Mouse (Mus musculus) lung, postnatal 36 days (tissue): Measurements from ENCODE around the gene Tekt1.
A peak's percentile ranks its signal among the peaks of the same experiment; 100 is the strongest.

Experiments used
- DNase-seq: peaks from one replicate; pipeline ENCODE4 v3.0.0; 2022; ENCODE audit warnings: mixed read lengths

The Tekt1 gene

GRCm38 (mm10) chr11:72362347-72362741 is at the start of gene Tekt1:
Gene Tekt1 (minus strand): TSS chr11:72362442.
- no peak for DNase-seq

DNA sequence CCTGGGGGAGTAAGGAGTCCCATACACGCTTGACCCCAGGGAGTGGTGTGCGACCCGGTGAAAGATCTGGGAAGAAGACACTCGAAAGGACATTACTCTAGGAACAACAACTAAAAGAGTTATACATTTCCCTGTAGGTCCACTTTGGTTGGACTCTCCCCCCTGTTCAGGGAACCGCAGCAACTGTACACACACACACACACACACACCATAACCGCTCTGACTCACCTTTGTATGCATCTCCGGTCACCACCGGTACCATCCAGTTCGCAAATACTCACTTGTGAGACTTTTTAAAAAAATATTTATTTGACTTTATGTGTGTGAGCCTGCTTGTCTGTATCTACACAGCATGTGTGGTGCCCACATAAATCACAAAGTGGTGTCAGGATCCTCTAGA is 49.7 kb upstream of the Tekt1 start:
- DNase-seq: no peak

GRCm38 (mm10) chr11:72411093-72411921 is 49.1 kb upstream of the Tekt1 start, which contains the start of gene Smtnl2:
Gene Smtnl2 (minus strand): TSS chr11:72411713.
- DNase-seq: peak; percentile 94

DNA sequence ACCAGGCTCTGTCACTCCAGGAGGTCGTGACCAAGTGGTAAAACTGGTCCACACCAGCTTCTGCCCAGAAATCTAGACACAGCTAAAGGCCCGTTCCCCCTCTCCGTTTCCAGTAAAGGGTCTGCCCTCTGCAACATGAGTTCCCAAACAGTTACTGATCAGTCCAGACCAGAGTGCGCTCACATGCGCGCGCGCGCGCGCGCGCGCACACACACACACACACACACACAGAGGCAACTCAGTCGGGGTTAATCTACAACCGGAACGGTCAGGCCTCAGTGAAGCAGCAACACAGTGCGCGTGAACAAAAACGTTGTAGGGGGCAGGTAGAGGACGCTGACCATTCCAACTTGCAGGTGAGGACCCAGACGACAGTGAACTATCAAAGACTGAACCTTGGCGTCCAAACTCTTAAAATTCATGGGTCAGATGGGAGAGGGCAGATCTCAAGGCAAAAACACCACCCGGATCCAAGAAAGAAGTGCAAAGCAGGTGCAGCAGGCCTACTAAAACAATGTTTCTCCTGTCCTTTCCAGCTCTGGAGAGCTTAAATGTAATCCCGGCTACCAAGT is 48.4 kb upstream of the Tekt1 start:
- DNase-seq: no peak

DNA sequence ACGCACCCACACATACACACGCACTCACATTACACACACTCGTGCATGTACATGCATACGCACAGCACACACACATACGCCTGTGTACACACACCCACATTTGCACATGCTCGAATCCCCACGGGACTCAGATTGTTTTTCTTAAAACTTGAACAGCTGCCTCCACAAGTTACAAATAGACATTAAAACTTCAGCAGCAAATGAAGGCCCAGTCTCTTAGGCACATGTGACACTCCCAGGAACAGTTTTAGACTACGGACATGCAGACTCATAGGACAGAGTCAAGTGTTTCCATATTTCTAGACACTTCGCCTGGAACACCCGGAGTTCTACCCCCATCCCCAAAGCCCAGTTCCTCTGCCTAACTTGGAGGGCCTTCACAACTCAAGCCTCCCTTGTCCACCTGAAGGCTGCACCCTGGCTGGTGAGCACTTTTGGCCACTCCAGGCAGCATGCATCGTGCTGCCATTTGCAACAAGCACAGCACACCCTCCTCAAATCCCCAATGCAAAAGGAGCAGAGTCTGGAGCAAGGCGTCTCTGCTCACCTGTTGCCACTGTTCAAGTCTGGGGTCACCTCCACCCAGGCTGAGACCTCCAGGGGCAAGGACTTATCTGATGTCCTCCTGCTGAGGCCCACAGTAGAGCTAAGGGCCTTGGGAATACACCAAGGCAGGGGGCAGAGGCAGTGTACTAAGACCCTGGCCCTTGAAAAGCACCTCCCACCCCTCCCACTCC is 47.6 kb upstream of the Tekt1 start:
- no peak for DNase-seq

DNA sequence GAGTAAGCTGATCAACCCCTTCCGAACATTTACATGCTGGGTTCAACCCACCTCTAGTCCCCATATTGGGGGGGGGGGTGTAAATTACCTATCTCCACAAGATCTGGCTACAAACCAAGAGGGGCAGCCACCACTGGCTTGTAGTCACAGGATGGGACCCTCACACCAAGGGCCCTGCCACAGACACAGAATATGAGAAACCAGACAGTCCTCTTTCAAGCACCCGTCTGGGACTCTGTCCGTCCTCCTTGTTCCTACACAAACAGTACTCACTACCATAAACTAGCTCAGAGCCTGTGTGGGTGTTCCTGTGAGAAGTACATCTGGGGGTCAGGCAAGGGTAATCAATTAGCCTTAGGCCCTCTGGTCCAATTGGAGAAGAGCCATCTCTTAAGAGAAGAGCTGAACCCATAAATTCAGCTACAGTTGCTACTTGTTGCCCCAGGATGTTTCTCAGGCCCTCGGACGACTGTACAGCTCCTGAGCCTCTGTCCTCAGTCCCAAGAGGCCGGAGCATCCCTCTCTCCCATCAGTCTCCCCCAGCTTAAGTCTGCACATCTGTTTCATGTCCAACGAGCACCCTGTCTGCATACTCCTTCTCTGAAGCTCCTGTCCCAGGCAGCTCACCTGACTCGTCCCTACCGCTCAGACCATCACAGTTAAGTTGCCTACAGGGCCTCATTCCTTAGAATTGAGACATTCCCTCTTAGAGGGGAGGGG is 46.4 kb upstream of the Tekt1 start:
- no peak for DNase-seq

- DNase-seq: no peak
These were observed 45.3 kb upstream of the Tekt1 start for GRCm38 (mm10) chr11:72407574-72407973.

DNA sequence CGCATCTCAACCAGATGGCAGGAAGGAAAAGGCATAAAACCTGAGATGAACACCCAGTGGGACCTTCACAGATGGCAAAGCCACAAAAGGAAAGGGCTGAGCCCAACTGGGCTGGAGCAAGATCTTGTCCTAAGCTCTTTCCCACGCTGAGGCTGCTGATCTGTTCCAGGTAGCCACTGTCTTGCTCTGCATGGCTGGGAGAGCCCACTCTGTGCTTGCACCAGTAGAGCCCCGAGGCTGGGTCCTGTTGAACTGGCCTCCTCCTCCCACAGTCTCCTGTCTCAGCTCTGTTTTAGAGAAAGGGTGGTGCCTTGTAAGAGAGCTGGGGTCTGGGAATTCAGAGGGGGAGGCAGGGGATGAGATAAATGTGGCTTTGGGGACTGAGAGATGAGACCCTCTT is 44.8 kb upstream of the Tekt1 start:
- no peak for DNase-seq

DNA sequence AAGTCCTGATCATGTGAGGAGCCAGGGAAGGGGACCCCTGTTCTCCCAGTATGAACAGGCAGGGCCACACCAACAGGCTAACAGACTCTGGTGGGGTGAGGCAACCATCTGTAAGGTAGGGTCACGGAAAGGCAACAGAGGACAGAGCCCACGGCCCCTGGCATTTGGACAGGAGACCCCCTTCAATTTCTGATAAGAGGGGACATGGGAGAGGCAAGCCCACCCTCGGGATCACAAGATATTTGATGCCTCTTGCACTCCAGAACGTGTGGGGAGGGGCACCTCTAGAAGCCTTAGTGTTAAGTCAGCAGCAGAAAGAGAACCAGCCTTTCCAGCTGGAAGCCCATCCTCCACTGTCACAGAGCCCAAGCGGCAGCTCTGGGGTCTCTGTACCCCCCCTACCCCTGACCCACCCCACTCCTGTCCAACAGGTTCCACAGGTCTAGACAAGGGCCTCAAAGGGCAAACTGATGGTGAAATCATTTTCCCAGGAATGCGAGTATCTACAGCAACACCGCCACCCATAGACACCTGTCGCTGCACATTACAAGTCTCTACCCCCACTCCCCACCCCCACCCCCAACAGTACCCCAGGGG is 43.9 kb upstream of the Tekt1 start:
- peak; percentile 34 for DNase-seq

DNA sequence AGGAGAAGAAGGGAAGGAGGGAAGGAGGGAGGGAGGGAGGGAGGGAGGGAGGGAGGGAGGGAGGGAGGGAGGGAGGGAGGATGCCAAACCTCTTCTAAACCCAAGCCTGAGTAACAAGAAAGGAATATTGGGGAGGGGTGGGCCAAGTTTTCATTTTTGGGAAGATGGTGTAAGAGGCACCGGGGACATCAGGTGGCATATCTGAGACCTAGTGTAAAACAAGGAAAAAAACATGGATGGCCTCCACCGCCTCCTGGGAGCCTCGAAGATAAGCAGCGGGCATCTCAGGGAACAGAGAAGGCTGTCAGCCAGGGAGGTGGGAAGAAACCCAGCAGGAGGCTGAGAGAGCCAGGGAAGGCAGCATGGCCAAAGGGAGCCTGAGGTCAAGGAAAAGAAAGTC is 43.3 kb upstream of the Tekt1 start:
- no peak for DNase-seq

DNA sequence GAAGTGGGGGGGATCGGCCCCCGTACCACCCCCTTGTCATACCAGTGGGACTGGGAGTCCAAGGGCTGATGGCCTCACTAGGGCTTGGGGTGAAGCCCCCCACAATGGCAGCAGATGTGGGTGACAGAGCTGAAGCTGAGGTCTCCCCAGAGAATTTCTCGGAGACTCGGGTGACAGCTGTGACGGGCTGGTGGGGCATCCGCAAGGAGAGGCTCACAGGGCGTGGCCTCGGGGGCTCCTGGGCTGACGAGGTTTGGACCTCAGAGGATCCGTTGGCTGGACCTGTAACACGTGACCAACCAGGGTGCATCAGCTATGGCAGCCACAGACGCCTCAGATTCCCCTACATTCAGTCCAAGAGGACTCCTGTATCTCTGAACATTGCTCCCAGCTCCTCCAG is 40.7 kb upstream of the Tekt1 start:
- DNase-seq: no peak

- no peak for DNase-seq
These were observed 39.8 kb upstream of the Tekt1 start for GRCm38 (mm10) chr11:72402017-72402416.

DNA sequence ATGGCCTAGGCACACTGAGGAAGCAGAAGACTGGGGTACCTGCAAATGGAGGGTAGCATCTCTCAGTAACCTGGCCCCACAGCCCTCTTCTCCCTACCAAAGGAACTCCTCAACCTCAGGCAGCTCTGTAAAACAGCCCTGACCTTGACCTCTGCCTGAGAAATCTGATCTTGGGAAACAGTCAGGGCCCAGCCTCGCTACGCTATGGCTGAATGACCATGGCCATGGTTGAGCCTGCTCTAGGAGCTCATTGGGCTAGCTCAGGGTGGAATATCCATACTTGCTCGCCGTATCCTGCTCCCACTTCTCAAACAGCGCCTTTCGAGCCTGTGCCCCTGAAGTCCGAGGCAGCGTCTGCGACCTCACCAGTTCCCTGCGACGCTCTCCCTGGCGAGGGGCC is 38.8 kb upstream of the Tekt1 start:
- no peak for DNase-seq

DNA sequence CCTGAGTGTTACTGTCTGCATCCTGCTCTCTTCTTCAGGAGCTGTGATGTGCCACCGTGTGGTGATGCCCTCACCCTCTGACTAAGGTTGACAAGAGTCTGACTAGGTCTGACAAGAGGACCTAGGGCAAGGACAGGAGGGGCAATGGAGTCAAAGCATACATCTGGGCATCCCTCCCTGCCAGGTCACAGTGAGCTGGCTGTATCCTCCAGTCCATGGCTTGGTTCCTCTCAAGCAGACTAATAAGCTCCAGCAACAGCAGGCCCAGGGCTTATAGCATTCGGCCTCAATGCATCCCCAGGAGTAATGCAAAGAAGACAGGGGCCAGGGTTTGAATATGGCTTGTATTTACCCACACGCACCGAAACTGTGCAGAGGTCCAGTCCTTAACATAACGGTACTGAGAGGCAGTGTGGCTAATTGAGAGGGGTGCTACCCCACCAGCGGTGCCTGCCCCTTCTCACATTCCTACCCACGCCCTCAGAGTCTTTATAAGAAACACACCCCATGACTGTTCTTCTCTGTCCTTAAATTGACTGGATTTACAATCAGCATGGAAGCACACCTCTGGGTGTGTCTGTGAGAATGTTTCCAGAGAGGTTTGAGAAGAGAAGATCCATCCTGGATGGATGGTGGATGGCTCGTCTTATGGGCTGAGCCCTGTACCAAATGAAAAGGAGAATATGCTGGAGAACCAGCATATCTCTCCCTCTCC is 35.7 kb upstream of the Tekt1 start:
- no peak for DNase-seq

DNA sequence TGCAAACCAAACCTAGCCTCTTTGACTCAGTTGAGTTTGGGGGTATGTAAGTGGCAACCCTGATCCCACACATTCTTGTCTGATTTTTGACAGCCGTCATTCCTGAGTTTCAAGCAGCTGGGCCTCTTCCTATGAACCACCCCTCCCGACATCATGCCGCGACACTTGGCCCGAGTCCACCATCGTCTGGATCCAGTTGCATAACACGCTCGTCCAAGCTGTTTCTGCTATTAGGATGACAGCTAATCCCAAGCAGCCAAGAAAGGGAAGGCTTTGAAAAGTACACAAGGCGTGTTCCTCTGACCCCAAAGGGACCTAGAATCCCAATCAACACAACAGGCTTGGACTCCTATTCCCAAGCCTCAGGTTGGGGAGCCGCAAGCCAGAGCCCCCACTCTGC is 34.8 kb upstream of the Tekt1 start:
- peak; percentile 86 for DNase-seq

DNA sequence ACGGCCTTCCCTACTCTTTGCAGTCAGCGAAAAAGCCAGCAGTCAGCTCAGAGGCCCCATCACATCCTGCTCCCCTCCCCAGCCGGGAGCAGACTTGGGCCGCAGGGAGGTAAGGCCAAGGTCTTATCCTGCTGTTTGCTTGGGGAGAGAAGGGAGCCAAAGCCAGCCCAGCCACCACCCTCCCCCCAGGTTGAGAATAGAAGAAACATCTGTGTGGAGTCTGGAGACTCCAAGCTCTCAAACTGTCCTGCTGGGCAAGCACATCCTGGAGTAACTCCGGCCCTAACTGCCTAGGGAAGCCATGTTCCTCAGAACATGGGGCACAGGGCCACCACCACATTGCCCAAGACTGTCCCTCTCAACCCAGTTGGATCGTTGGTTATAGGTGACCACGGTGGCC is 34.4 kb upstream of the Tekt1 start:
- DNase-seq: peak; percentile 45

DNA sequence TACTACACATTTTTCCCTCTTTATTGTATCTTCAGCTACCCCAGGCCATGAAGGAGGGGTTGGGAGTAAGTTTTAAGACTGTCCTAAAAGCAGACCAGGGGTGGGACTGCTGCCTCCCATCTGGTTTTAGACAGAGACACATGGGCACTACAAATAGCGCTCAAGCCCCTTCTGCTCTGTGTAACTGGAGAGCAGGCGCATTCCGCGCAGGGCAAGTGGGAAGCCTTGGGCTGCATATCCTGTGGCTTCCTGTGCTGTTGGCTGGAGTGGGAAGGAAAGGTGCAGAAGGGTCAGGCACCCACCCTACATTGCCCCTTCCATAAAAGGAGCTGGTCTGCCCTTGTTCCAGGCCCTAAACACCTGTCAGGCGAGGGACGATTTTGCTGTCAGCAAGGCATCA is 33.4 kb upstream of the Tekt1 start:
- DNase-seq: no peak

DNA sequence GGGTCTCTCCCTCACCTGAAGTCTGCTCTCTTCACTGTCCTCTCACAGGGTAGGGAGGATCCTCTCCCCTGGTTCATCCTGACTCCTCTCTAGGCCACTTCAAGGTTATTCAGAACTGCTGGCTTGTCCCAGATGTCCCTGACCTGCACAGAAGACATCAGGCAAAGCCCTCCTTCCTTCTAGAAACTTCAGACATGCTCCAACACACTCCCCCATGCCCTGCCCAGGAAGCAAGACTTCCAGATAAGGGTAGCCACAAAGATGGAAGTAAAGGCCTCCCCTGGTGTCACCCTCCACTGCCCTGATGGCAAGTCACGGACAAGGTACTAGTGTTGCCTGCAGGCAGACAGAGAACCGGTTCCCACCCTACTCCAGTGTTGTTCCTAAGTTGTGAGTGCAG is 32.5 kb upstream of the Tekt1 start:
- DNase-seq: no peak

DNA sequence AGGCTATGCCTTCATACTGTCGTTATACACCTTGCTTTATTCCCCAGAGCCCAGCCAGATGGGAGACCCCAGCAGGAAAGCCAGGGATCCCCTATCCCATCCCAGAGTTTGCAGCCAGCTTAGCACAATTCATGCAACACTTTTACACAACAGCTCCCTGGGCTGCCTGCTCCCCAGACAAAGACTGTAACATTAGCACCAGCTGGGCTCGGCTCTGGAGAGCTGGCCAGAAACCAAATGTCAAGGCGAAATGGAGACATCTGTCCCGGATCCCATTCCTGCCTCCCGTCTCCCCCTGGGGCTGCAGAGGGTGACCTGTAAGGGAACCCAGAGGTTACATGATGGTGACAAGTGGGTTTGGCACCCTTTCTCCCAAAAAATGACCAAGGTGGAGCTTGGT is 31.4 kb upstream of the Tekt1 start:
- DNase-seq: peak; percentile 56

- no peak for DNase-seq
These were observed 31.0 kb upstream of the Tekt1 start for GRCm38 (mm10) chr11:72393243-72393642.

DNA sequence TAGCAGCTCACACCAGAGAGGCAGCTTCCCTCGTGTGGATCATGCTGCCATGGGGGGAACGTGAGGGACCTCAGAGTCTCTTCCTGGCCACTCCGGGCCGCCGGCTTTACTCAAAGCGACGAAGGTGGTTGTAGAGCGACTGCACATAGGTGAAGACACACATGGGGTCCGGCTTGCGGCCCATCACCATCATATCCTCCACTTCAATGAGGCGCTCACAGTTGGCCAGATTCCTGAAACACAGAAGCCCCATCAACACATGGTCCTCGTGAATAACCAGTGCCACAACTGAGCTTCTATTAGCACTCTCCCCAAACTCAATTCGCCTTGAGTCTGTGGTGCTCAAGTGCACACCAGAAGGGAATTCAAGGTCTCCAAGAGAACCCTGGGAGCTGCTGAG is 28.9 kb upstream of the Tekt1 start:
- no peak for DNase-seq
